Mouse (Mus musculus) olfactory bulb, adult 2 months (tissue): Measurements from ENCODE around the gene Fmo5.

Experiments used
- CTCF ChIP-seq: fragments of 200-500 bp; IDR thresholded peaks from 2 replicates; pipeline ENCODE4 v1.5.1; 2012; ENCODE audit warnings: low read depth, mild to moderate bottlenecking, low read length, moderate library complexity; ENCODE audit not compliant: insufficient read depth
- POLR2A ChIP-seq: fragments of 200-500 bp; IDR thresholded peaks from 2 replicates; pipeline ENCODE4 v1.6.1; 2012; ENCODE audit warnings: mild to moderate bottlenecking, low read depth, low read length, moderate library complexity; ENCODE audit not compliant: insufficient read depth

- TF ChIP-seq CTCF, result no peak
- no peak for TF ChIP-seq POLR2A
These were observed 2.8 kb downstream of the Fmo5 start for GRCm38 (mm10) chr3:97631258-97631860.
